Mouse (Mus musculus) cerebellum, postnatal 10 days (tissue): ENCODE data around the gene Morn2.

Experiments used
- DNase-seq, 2 experiments: peaks; one replicate each; pipeline ENCODE4 v3.0.0; 2021; ENCODE audit warnings: mixed read lengths in 2 of 2

The Morn2 gene

DNA sequence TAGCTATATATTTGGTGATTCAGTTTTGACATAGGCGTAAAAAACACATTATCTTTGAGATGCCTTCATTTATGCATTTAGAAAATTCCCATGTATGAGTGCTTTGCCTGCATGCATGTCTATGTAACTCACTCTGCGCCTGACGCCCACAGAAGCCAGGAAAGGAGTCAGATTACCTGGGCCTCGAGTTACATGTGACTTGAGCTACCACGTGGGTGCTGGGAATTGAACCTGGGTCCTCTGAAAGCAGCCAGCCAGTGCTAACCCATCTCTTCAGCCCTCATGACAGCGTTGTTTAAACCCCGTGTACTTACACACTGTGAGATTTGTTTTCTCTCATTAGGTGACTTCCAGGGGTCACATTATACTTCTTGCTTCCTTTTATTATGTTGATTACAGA is 34.5 kb downstream of the Morn2 start:
- DNase-seq = no peak

DNA sequence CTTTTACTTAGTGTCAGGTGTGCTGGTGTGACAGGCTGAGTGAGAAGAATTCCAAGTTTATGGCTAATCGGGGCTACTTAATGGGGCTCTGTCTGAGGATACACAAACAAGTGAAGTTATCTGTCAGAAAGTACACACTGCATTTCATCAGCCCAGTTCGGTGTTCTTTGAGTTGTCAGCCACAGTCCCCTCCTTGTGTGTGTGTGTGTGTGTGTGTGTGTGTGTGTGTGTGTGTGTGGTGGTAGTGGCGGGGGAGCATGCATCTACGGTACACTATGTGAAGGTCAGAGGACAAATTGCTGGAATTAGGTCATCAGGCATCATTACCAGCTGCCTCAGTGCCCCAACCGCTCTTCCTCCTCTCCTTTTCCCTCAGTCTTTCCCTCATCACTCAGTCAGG is 35.5 kb downstream of the Morn2 start:
- no peak for DNase-seq

DNA sequence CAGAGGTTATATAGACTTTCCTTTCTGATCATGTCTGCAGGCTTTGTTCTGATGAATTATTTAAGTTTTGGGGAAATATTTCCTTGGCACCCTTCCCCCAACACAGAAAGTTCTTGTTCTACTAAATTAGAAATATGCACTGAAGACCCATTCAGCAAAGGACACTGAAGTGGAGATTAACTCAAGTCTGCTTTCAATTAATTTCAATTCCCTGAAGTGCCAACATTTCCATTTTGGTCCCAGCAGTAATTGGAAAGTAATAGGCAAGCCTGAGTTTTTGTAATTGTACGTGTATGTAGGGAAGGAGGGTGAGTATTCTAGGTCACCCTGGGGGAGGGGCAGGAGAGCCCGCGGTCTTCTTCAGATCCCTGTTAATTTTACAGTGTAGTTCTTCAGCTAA is 36.4 kb downstream of the Morn2 start:
- DNase-seq = no peak

DNA sequence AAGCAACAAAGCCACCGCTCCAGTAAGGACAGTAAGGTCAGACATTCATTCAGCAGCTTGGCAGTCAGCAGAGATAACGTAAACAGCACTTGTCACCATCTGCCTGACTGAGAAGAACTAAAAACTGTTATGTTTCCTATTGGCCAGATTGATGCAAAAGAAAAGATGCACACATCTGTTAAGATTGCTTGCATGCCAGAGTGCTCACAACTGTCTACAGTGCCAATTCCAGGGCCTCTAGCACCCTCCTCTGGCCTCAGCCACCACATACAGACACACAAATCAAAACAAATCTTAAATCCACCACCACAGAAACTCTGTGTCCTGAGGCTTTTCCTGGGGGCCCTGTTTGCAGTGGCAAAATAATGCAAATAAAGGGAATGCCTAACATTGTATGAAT is 42.4 kb downstream of the Morn2 start:
- no peak for DNase-seq

DNA sequence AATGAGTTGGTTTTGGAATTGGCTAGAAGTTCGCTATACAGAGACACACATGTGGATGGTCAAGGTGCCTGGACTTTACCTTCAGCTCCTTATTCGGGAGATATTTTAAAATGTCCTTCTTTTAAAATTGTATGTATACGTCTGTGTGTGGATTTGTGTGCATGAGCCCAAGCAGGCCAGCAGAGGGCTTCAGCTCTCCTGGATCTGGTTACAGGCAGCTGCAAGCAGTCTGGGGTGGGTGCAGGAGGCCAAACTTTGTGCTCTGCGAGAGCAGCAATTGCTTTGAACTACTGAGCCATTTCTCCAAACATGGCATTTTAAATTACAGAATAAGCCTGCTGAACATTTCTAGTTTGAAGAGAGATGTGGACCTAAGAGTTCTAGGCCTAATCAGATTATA is 55.3 kb downstream of the Morn2 start:
- DNase-seq = peak; percentile 7 to 16

DNA sequence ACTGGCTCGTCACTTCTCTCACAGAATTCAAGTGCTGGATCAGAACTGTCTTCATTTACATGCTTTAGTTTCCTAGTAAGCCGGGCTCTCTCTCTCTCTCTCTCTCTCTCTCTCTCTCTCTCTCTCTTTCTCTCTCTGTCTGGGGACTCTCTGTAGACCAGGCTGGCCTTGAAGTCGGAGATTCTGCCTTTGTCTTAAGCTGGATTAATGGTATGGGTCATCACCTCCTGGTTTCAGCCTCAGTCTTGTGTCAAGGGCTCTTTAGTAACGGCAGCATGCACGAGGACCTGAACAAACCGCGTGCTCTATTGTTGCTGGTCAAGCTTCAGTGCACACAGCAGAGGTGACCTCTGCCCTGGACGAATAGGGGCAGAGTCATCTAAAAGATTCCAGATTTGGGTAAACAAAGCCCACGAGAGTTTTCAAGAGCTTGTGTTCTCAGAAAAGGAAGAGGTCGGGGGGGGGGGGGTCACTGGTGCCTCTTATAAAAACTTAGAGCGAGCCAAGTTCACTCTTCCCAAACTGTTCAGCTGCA is 56.7 kb downstream of the Morn2 start:
- DNase-seq = no peak
